Mouse (Mus musculus) neural tube, embryonic 13.5 days (tissue): ENCODE measurements around the gene Gm128. TPM values are rescaled to one million over a fixed set of nuclear protein-coding genes. Genes with fewer than 3 reads are reported as not detected.

Experiments
- ATAC-seq: fragments of 200-750 bp; cut with Nextera tagmentation; 2 replicates; pipeline ENCODE4 v1.8.0; 2017; ENCODE audit warnings: low read depth, mild to moderate bottlenecking, moderate TSS enrichment, moderate library complexity
- H3K27ac ChIP-seq: fragments of 300-500 bp; sonication (generic); replicated peaks from 2 replicates; pipeline ENCODE4 v1.5.1; 2015; ENCODE audit warnings: moderate library complexity, mild to moderate bottlenecking, inconsistent platforms
- H3K27me3 ChIP-seq: fragments of 300-500 bp; sonication (generic); 2 replicates; pipeline ENCODE4 v1.6.1; 2015; ENCODE audit warnings: mild to moderate bottlenecking, inconsistent platforms
- H3K36me3 ChIP-seq: fragments of 300-500 bp; sonication (generic); 2 replicates; pipeline ENCODE4 v1.6.1; 2015; ENCODE audit warnings: mild to moderate bottlenecking, inconsistent platforms
- H3K4me1 ChIP-seq: fragments of 300-500 bp; sonication (generic); replicated peaks from 2 replicates; pipeline ENCODE4 v1.6.1; 2015; ENCODE audit warnings: inconsistent platforms
- H3K4me2 ChIP-seq: fragments of 300-500 bp; sonication (generic); 2 replicates; pipeline ENCODE4 v1.6.1; 2015; ENCODE audit warnings: inconsistent platforms, mild to moderate bottlenecking, moderate library complexity
- H3K4me3 ChIP-seq: fragments of 300-500 bp; sonication (generic); 2 replicates; pipeline ENCODE4 v1.5.1; 2015; ENCODE audit warnings: mild to moderate bottlenecking, inconsistent platforms
- H3K9ac ChIP-seq: fragments of 300-500 bp; sonication (generic); 2 replicates; pipeline ENCODE4 v1.6.1; 2015; ENCODE audit warnings: moderate library complexity, mild to moderate bottlenecking, inconsistent platforms
- H3K9me3 ChIP-seq: fragments of 300-500 bp; sonication (generic); 2 replicates; pipeline ENCODE4 v1.6.1; 2016; ENCODE audit warnings: inconsistent platforms
- WGBS: fragments of 180-500 bp; shearing (Covaris S2); methylation state at CpG from one replicate; pipeline ENCODE4 v1.1.7; 2015; 5-methylcytosine and 5-hydroxymethylcytosine counted together
- polyA plus RNA-seq: library from polyadenylated mRNA; unstranded; fragments of >200 nt; fragmentation: Nextera tagmentation; extraction: Ambion mirVana; gene quantifications from 2 replicates; pipeline ENCODE4 v1.2.1, GENCODE M21; 2015

The Gm128 gene
- polyA plus RNA-seq, 1 experiment from 2014 or later, result 0.15 TPM

GRCm38 (mm10) chr3:95200562-95200961, 40.8 kb downstream of the Gm128 start:
- Histone ChIP-seq H3K9ac (no peak overlapping the region), H3K27ac (no peak overlapping the region), H3K4me2 (no peak overlapping the region), H3K9me3 (no peaks in the 10 kb centered on the region), H3K36me3 (peaks cover 85% of the 10 kb centered on the region), H3K27me3 (no peaks in the 10 kb centered on the region), H3K4me3 (no peak overlapping the region), H3K4me1 (no peaks in the 10 kb centered on the region)
- WGBS, result 88% methylated on average over 2 of the region's 2 CpGs
- no peak for ATAC-seq

- Histone ChIP-seq H3K27ac (no peak overlapping the region), H3K9ac (no peak overlapping the region), H3K4me1 (no peaks in the 10 kb centered on the region), H3K4me3 (no peak overlapping the region), H3K27me3 (no peaks in the 10 kb centered on the region), H3K4me2 (no peak overlapping the region), H3K36me3 (peaks cover 85% of the 10 kb centered on the region), H3K9me3 (no peaks in the 10 kb centered on the region)
- no peak for ATAC-seq
- WGBS, result 89% methylated on average over 7 of the region's 7 CpGs
Observed at GRCm38 (mm10) chr3:95200132-95200531, 41.3 kb downstream of the Gm128 start.

- Histone ChIP-seq H3K9ac (no peak overlapping the region), H3K9me3 (no peaks in the 10 kb centered on the region), H3K4me2 (no peak overlapping the region), H3K4me1 (no peaks in the 10 kb centered on the region), H3K4me3 (no peak overlapping the region), H3K27ac (no peak overlapping the region), H3K27me3 (no peaks in the 10 kb centered on the region), H3K36me3 (peaks cover 85% of the 10 kb centered on the region)
- WGBS, result 82% methylated on average over 1 of the region's 1 CpGs
- ATAC-seq, result no peak
Observed at GRCm38 (mm10) chr3:95199101-95199500, 42.3 kb downstream of the Gm128 start.

- no peak overlapping the region for H3K4me2 ChIP-seq
- no peak for ATAC-seq
- no peak overlapping the region for H3K4me3 ChIP-seq
- WGBS, result 93% methylated on average over 2 of the region's 2 CpGs
- no peak overlapping the region for H3K27ac ChIP-seq
- H3K4me1 ChIP-seq, result no peaks in the 10 kb centered on the region
- H3K36me3 ChIP-seq, result peaks cover 72% of the 10 kb centered on the region
- H3K9me3 ChIP-seq, result no peaks in the 10 kb centered on the region
- H3K9ac ChIP-seq, result no peak overlapping the region
- H3K27me3 ChIP-seq, result no peaks in the 10 kb centered on the region
Observed at GRCm38 (mm10) chr3:95195772-95196171, 45.6 kb downstream of the Gm128 start.

- Histone ChIP-seq H3K4me3 (no peak overlapping the region), H3K36me3 (peaks cover 72% of the 10 kb centered on the region), H3K4me2 (no peak overlapping the region), H3K4me1 (no peaks in the 10 kb centered on the region), H3K27ac (no peak overlapping the region), H3K9ac (no peak overlapping the region), H3K9me3 (no peaks in the 10 kb centered on the region), H3K27me3 (no peaks in the 10 kb centered on the region)
- ATAC-seq, result no peak
- WGBS, result 86% methylated on average over 6 of the region's 6 CpGs
Observed at GRCm38 (mm10) chr3:95194721-95195135, 46.7 kb downstream of the Gm128 start.

Other genes with a start within 250 kb of the Gm128 start
- 20.4 and 21.5 TPM in 2 replicates for gene Zfp687, start 226.2 kb downstream of the Gm128 start, polyA plus RNA-seq
- 274 and 279 TPM in 2 replicates for gene Psmd4, start 199.0 kb downstream of the Gm128 start, polyA plus RNA-seq
- 17.3 and 18.6 TPM in 2 replicates for gene Pip5k1a, start 134.7 kb downstream of the Gm128 start, polyA plus RNA-seq
- gene Vps72, start 130.6 kb downstream of the Gm128 start, polyA plus RNA-seq, result 201 and 203 TPM in 2 replicates
- gene Tmod4, start 117.1 kb downstream of the Gm128 start, polyA plus RNA-seq, result 0.96 and 1.7 TPM in 2 replicates
- gene Scnm1, start 107.6 kb downstream of the Gm128 start, polyA plus RNA-seq, result 96.8 and 98.2 TPM in 2 replicates
- gene Lysmd1, start 107.5 kb downstream of the Gm128 start, polyA plus RNA-seq, result 34.7 and 39.1 TPM in 2 replicates
- 3.0 and 3.3 TPM in 2 replicates for gene Tnfaip8l2, start 99.2 kb downstream of the Gm128 start, polyA plus RNA-seq
- gene Sema6c, start 81.1 kb downstream of the Gm128 start, polyA plus RNA-seq, result 33.8 and 34.3 TPM in 2 replicates
- 3.3 and 4.1 TPM in 2 replicates for gene Gabpb2, start 23.7 kb downstream of the Gm128 start, polyA plus RNA-seq
- gene Cdc42se1, start 12.9 kb downstream of the Gm128 start, polyA plus RNA-seq, result 60.8 and 61.3 TPM in 2 replicates
- 267 and 299 TPM in 2 replicates for gene Mllt11, start 9.4 kb downstream of the Gm128 start, polyA plus RNA-seq
- not detected in 2 replicates for gene Bnipl, start 9.6 kb upstream of the Gm128 start, polyA plus RNA-seq
- 49.3 and 52.7 TPM in 2 replicates for gene Mindy1, start 39.7 kb upstream of the Gm128 start, polyA plus RNA-seq
- gene Prune1, start 40.5 kb upstream of the Gm128 start, polyA plus RNA-seq, result 46.3 and 47.1 TPM in 2 replicates
- 0.26 and 0.57 TPM in 2 replicates for gene Anxa9, start 65.6 kb upstream of the Gm128 start, polyA plus RNA-seq
- 96.7 and 104 TPM in 2 replicates for gene Cers2, start 73.2 kb upstream of the Gm128 start, polyA plus RNA-seq
- gene Setdb1, start 115.6 kb upstream of the Gm128 start, polyA plus RNA-seq, result 43.0 and 44.6 TPM in 2 replicates
- not detected in 2 replicates for gene 4930558C23Rik, start 161.2 kb upstream of the Gm128 start, polyA plus RNA-seq
- gene Arnt, start 192.8 kb upstream of the Gm128 start, polyA plus RNA-seq, result 19.2 and 22.7 TPM in 2 replicates